Mouse (Mus musculus) granulocyte monocyte progenitor cell, adult 5-6 weeks (primary cell): ENCODE measurements at regions not wholly inside any gene's neighbourhood (a gene's known extent, or its start where the extent isn't known, plus 50 kb on each side); places are given as distances from the start of the nearest gene placed in this dataset.

Source experiments
- ATAC-seq: replicated peaks from 2 replicates; pipeline ENCODE4 v1.8.0; 2016; ENCODE audit warnings: mild to moderate bottlenecking, moderate TSS enrichment, inconsistent platforms; ENCODE audit not compliant: poor library complexity, severe bottlenecking

- no peak for ATAC-seq
Measured at GRCm38 (mm10) chr10:117490851-117491595, 111.2 kb upstream of the Cpsf6 start.

GRCm38 (mm10) chr10:117483091-117483600, 103.3 kb upstream of the Cpsf6 start:
- no peak for ATAC-seq

- ATAC-seq: no peak
Measured at GRCm38 (mm10) chr10:117482361-117482760, 102.5 kb upstream of the Cpsf6 start.

GRCm38 (mm10) chr10:117481341-117481990, 101.7 kb upstream of the Cpsf6 start:
- no peak for ATAC-seq

- no peak for ATAC-seq
Measured at GRCm38 (mm10) chr10:117480456-117480850, 100.6 kb upstream of the Cpsf6 start.

- ATAC-seq: no peak
Measured at GRCm38 (mm10) chr10:117479721-117480455, 100.1 kb upstream of the Cpsf6 start.

GRCm38 (mm10) chr10:117478931-117479280, 99.1 kb upstream of the Cpsf6 start:
- ATAC-seq: no peak

- ATAC-seq: no peak
Measured at GRCm38 (mm10) chr10:117478202-117478930, 98.6 kb upstream of the Cpsf6 start.

GRCm38 (mm10) chr10:117477331-117478201, 97.8 kb upstream of the Cpsf6 start:
- ATAC-seq: no peak

- ATAC-seq: no peak
Measured at GRCm38 (mm10) chr10:117475086-117475945, 95.5 kb upstream of the Cpsf6 start.

- ATAC-seq: no peak
Measured at GRCm38 (mm10) chr10:117474351-117475085, 94.7 kb upstream of the Cpsf6 start.

GRCm38 (mm10) chr10:117473471-117473870, 93.7 kb upstream of the Cpsf6 start:
- ATAC-seq: no peak

GRCm38 (mm10) chr10:117472568-117472930, 92.7 kb upstream of the Cpsf6 start:
- ATAC-seq: no peak

- ATAC-seq: no peak
Measured at GRCm38 (mm10) chr10:117471818-117472567, 92.2 kb upstream of the Cpsf6 start.

- ATAC-seq: no peak
Measured at GRCm38 (mm10) chr10:117471036-117471817, 91.4 kb upstream of the Cpsf6 start.

- no peak for ATAC-seq
Measured at GRCm38 (mm10) chr10:117470481-117470880, 90.7 kb upstream of the Cpsf6 start.
